Mouse (Mus musculus) ES-Bruce4 (cell line): Measurements from ENCODE around the gene Psap.

Source experiments
- CTCF ChIP-seq: IDR thresholded peaks from one replicate; pipeline ENCODE4 v1.8.1; 2011; ENCODE audit warnings: low read depth, low read length
- EP300 ChIP-seq: IDR thresholded peaks from 2 replicates; pipeline ENCODE4 v1.6.1; 2011; ENCODE audit warnings: low read depth, low read length; ENCODE audit not compliant: insufficient read depth
- POLR2A ChIP-seq: IDR thresholded peaks from one replicate; pipeline ENCODE4 v1.8.1; 2011; ENCODE audit warnings: low read length; ENCODE audit not compliant: insufficient read depth

GRCm38 (mm10) chr10:60245635-60246034, 31.8 kb upstream of the Psap start:
- TF ChIP-seq CTCF (no peak), POLR2A (no peak), EP300 (no peak)
